Mouse (Mus musculus) neural tube, embryonic 11.5 days (tissue): ENCODE data around the gene Cdc42ep1. TPM values are rescaled to one million over a fixed set of nuclear protein-coding genes. Genes with fewer than 3 reads are reported as not detected.
A peak's percentile ranks its signal among the peaks of the same experiment; 100 is the strongest.

ENCODE experiments used
- ATAC-seq: fragments of 200-750 bp; cut with Nextera tagmentation; 2 replicates; pipeline ENCODE4 v1.8.0; 2017; ENCODE audit warnings: moderate number of reproducible peaks, mild to moderate bottlenecking, moderate TSS enrichment, moderate library complexity; ENCODE audit not compliant: insufficient read depth, low FRiP score, low TSS enrichment
- DNase-seq: peaks from one replicate; pipeline ENCODE4 v3.0.0-alpha.2; 2015; ENCODE audit warnings: low spot score
- H3K27ac ChIP-seq: fragments of 300-500 bp; sonication (generic); 2 replicates; pipeline ENCODE4 v1.5.1; 2014; ENCODE audit warnings: low read depth, mild to moderate bottlenecking, low read length
- H3K27me3 ChIP-seq: fragments of 300-500 bp; sonication (generic); 2 replicates; pipeline ENCODE4 v1.6.1; 2014; ENCODE audit warnings: mild to moderate bottlenecking, low read length, mixed read lengths; ENCODE audit not compliant: control insufficient read depth, insufficient read depth
- H3K36me3 ChIP-seq: fragments of 300-500 bp; sonication (generic); 2 replicates; pipeline ENCODE4 v1.6.1; 2014; ENCODE audit warnings: mild to moderate bottlenecking, low read length, moderate library complexity, mixed read lengths; ENCODE audit not compliant: control insufficient read depth, insufficient read depth
- H3K4me1 ChIP-seq: fragments of 300-500 bp; sonication (generic); 2 replicates; pipeline ENCODE4 v1.6.1; 2014; ENCODE audit warnings: low read length, mixed read lengths; ENCODE audit not compliant: control insufficient read depth, insufficient read depth
- H3K4me2 ChIP-seq: fragments of 300-500 bp; sonication (generic); 2 replicates; pipeline ENCODE4 v1.6.1; 2014; ENCODE audit warnings: low read depth, mild to moderate bottlenecking, moderate library complexity
- H3K4me3 ChIP-seq: fragments of 300-500 bp; sonication (generic); 2 replicates; pipeline ENCODE4 v1.5.1; 2014; ENCODE audit warnings: low read depth, low read length
- H3K9ac ChIP-seq: fragments of 300-500 bp; sonication (generic); 2 replicates; pipeline ENCODE4 v1.6.1; 2014; ENCODE audit warnings: mild to moderate bottlenecking, low read length
- H3K9me3 ChIP-seq: fragments of 300-500 bp; sonication (generic); 2 replicates; pipeline ENCODE4 v1.6.1; 2016; ENCODE audit warnings: low read length; ENCODE audit not compliant: control insufficient read depth
- WGBS: fragments of 180-500 bp; shearing (Covaris S2); extraction: QIAGEN DNeasy Blood & Tissue Kit; methylation state at CpG from one replicate; pipeline ENCODE4 v1.1.7; 2014; 5-methylcytosine and 5-hydroxymethylcytosine counted together
- polyA plus RNA-seq: library from polyadenylated mRNA; unstranded; fragments of >200 nt; fragmentation: Nextera tagmentation; extraction: Ambion mirVana; gene quantifications from 2 replicates; pipeline ENCODE4 v1.2.1, GENCODE M21; 2014

Gene Cdc42ep1
- polyA plus RNA-seq, 1 experiment from 2014 or later: 14.0 TPM

DNA sequence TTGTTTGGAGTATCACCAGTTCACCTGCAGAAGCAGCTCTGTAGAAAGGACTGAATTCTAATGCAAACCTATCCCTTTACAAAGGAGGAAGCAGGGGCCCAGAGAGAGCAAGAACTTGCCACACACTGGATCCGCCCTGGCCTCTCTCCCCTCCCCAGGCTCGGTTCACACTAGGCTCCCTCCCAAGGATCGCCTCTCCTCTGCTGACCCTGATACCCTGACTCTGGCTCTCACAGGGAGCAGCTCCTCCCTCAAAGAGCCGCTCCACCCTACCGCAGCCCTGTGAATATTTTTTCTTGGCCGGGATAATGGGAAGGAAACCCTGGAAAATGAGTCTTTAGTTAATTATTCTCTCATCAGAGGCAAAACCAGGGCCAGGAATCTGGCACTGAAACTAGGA, 38.1 kb upstream of the Cdc42ep1 start:
- WGBS: 7% methylated on average over 6 of the region's 6 CpGs
- H3K27me3 ChIP-seq: peaks cover 29% of the 10 kb centered on the region
- no peak for DNase-seq

DNA sequence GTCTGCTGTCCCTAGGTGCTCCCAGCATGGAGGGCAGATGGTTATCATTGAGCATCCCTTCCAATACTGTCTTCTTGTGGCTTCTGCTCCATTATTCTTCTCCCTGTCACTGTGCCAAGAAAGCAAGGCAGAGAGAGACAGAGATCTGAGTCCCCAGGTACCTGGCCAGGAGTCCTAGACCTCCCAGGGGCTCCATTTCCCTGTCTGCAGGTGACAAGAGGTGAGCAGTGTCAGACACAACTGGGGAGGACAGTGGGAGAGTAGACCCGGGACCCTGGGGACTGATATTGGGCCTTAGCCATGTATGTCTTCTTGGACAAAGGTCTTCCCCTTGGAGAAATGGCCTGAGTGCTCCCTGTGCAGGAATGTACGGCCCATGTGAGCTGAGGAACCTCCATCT, 37.1 kb upstream of the Cdc42ep1 start:
- no peak overlapping the region for H3K9ac ChIP-seq
- no peak overlapping the region for H3K27ac ChIP-seq
- H3K36me3 ChIP-seq: no peaks in the 10 kb centered on the region
- no peak for ATAC-seq
- no peaks in the 10 kb centered on the region for H3K9me3 ChIP-seq
- WGBS: 60% methylated on average over 2 of the region's 2 CpGs
- no peak overlapping the region for H3K4me3 ChIP-seq
- H3K4me1 ChIP-seq: peaks cover 8% of the 10 kb centered on the region; the same call in 1 of the 2 replicates
- peaks cover 29% of the 10 kb centered on the region for H3K27me3 ChIP-seq
- no peak for DNase-seq
- no peak overlapping the region for H3K4me2 ChIP-seq

More for the DNA sequence above, 38.1 kb upstream of the Cdc42ep1 start:
- H3K9ac ChIP-seq: no peak overlapping the region
- no peak overlapping the region for H3K4me3 ChIP-seq
- H3K36me3 ChIP-seq: no peaks in the 10 kb centered on the region
- H3K4me1 ChIP-seq: peaks cover 8% of the 10 kb centered on the region; the same call in 1 of the 2 replicates
- H3K9me3 ChIP-seq: no peaks in the 10 kb centered on the region
- ATAC-seq: no peak
- H3K4me2 ChIP-seq: no peak overlapping the region
- no peak overlapping the region for H3K27ac ChIP-seq

DNA sequence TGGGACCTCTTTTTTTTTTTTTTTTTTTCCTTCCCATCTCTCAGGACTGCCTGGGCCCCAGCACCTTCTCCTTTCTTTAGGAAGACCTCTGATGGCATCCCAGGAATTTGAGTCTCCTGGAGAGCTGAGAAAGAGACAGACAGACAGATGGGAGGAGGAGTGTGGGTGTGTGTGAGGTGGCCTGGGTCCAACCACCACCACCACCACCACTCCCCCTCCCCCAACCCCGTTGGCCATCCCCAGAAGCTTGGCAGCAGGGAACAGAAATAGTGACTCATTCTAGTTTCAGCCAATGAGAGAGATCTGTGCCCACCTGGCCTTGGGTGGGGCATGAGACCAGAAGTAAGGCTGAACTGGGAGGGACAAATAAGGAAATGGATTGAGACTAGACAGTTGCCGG, 35.8 kb upstream of the Cdc42ep1 start:
- WGBS: 33% methylated on average over 2 of the region's 2 CpGs
- H3K4me2 ChIP-seq: no peak overlapping the region
- H3K27me3 ChIP-seq: peaks cover 25% of the 10 kb centered on the region
- H3K9ac ChIP-seq: no peak overlapping the region
- ATAC-seq: no peak
- DNase-seq: no peak
- H3K4me3 ChIP-seq: no peak overlapping the region
- H3K4me1 ChIP-seq: peaks cover 8% of the 10 kb centered on the region; the same call in 1 of the 2 replicates
- no peaks in the 10 kb centered on the region for H3K36me3 ChIP-seq
- no peaks in the 10 kb centered on the region for H3K9me3 ChIP-seq
- H3K27ac ChIP-seq: no peak overlapping the region

DNA sequence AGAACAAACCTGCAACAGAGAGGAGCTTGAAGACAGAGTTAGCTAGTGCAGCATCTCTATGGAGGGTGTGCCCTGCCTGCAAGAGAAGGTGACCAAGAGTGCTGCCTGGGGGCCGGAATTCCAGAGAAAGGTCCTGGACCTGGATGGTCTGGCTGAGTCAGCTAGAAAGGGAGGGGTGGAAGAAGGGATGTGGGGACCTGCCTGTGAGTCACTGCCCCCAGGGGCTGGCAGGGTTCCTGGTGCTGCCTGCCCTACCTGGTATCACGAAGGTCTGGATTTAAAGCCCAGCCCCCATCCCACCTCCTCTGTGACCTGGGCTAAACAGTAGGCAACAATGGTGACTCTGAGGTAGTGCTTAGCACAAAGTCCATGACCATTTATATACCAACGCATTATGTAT, 35.3 kb upstream of the Cdc42ep1 start:
- peaks cover 8% of the 10 kb centered on the region; the same call in 1 of the 2 replicates for H3K4me1 ChIP-seq
- no peak overlapping the region for H3K9ac ChIP-seq
- H3K4me3 ChIP-seq: no peak overlapping the region
- no peaks in the 10 kb centered on the region for H3K9me3 ChIP-seq
- peaks cover 20% of the 10 kb centered on the region for H3K27me3 ChIP-seq
- WGBS: 82% methylated on average over 3 of the region's 3 CpGs
- ATAC-seq: no peak
- no peak overlapping the region for H3K4me2 ChIP-seq
- DNase-seq: no peak
- no peaks in the 10 kb centered on the region for H3K36me3 ChIP-seq
- no peak overlapping the region for H3K27ac ChIP-seq

DNA sequence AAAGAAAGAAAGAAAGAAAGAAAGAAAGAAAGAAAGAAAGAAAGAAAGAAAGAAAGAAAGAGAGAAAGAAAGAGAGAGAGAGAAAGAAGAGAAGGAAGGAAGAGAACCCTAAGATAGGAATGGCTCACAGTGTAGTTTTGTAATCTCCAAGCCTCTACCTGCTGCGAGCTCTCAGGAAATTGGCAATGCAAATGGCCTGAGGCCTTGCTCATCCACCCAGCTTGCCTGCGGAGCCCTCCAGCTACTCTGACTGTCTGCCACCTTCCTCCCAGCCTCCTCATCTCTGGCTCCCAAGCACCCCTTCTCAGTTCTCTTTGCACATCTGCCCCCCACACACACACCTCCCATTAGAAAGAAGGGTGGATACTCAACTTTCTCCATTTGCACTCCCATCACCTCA, 33.4 kb upstream of the Cdc42ep1 start:
- WGBS: 76% methylated on average over 2 of the region's 2 CpGs
- ATAC-seq: no peak
- H3K27ac ChIP-seq: no peak overlapping the region

DNA sequence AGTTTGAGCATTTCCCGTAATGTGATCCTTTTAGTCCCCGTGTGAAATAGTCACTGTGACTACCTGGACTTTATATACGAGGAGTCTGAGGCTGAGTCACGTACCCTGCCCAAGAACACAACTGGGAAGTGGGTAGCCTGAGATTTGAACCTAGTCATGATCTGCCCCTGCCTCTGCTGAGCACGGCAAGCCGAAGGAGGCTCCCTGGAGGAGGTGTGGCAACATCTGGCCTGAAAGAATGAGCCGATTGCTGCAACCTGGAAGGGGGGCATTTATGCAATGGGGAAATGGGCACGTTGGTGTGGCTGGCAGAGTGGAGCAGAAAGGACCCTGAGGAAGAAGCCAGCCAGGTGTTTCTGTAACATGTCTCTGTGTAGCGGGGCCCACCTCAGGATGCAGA, 32.7 kb upstream of the Cdc42ep1 start:
- no peak overlapping the region for H3K27ac ChIP-seq
- no peaks in the 10 kb centered on the region for H3K9me3 ChIP-seq
- H3K4me2 ChIP-seq: no peak overlapping the region
- peak; percentile 2 for DNase-seq
- ATAC-seq: no peak
- H3K27me3 ChIP-seq: no peaks in the 10 kb centered on the region
- no peaks in the 10 kb centered on the region for H3K36me3 ChIP-seq
- H3K9ac ChIP-seq: no peak overlapping the region
- H3K4me3 ChIP-seq: no peak overlapping the region
- H3K4me1 ChIP-seq: no peaks in the 10 kb centered on the region
- WGBS: 66% methylated on average over 9 of the region's 9 CpGs

More for the DNA sequence above, 33.4 kb upstream of the Cdc42ep1 start:
- no peak overlapping the region for H3K4me2 ChIP-seq
- no peak overlapping the region for H3K9ac ChIP-seq
- peaks cover 2% of the 10 kb centered on the region; the same call in 1 of the 2 replicates for H3K27me3 ChIP-seq
- no peaks in the 10 kb centered on the region for H3K36me3 ChIP-seq
- H3K4me1 ChIP-seq: no peaks in the 10 kb centered on the region
- H3K4me3 ChIP-seq: no peak overlapping the region
- H3K9me3 ChIP-seq: no peaks in the 10 kb centered on the region
- no peak for DNase-seq

DNA sequence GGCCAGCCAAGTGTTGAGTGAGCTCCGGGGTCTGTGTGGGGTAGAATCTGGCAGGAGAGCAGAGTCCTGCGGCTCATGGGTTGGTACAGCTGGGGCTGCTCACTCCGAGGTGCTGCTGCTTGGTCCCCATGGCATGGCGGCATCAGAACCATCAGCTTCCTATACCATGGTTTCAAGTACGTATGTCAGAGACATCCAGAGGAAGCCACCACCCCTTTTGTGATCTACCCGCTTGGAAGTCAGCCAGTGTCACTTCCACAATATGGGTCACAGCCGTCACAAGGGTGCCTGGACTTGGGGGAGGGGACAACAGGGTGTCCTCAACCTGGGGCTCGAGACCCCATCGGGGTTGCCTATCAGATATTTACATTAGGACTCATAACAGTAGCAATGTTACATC, 32.3 kb upstream of the Cdc42ep1 start:
- no peak for ATAC-seq
- Histone ChIP-seq H3K4me3 (no peak overlapping the region), H3K27me3 (no peaks in the 10 kb centered on the region), H3K9me3 (no peaks in the 10 kb centered on the region), H3K36me3 (no peaks in the 10 kb centered on the region), H3K4me2 (no peak overlapping the region), H3K4me1 (no peaks in the 10 kb centered on the region), H3K27ac (no peak overlapping the region), H3K9ac (no peak overlapping the region)
- 90% methylated on average over 9 of the region's 9 CpGs for WGBS
- DNase-seq: peak; percentile 5

DNA sequence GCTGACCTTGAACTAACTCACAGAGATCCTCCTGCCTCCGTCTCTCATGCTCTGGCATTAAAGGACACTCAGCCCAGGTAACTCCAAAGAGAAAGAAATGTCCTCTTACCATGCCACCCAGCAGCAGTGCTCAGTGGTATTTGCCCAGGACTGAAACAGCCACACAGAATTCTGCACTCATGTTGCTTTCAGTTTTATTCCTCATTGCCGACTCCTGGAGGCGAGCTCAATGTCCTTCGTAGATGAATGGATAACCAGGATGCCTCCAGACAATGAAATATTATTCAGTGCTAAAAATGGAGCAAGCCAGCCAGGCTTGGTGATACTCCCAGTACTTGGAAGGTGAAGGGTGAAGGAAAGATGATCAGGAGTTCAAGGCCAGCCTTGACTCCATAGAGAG, 28.8 kb upstream of the Cdc42ep1 start:
- H3K9ac ChIP-seq: no peak overlapping the region
- ATAC-seq: no peak
- H3K9me3 ChIP-seq: no peaks in the 10 kb centered on the region
- H3K36me3 ChIP-seq: no peaks in the 10 kb centered on the region
- H3K27me3 ChIP-seq: no peaks in the 10 kb centered on the region
- no peak overlapping the region for H3K27ac ChIP-seq
- 86% methylated on average over 4 of the region's 4 CpGs for WGBS
- DNase-seq: no peak
- no peak overlapping the region for H3K4me2 ChIP-seq
- H3K4me1 ChIP-seq: no peaks in the 10 kb centered on the region
- H3K4me3 ChIP-seq: no peak overlapping the region

DNA sequence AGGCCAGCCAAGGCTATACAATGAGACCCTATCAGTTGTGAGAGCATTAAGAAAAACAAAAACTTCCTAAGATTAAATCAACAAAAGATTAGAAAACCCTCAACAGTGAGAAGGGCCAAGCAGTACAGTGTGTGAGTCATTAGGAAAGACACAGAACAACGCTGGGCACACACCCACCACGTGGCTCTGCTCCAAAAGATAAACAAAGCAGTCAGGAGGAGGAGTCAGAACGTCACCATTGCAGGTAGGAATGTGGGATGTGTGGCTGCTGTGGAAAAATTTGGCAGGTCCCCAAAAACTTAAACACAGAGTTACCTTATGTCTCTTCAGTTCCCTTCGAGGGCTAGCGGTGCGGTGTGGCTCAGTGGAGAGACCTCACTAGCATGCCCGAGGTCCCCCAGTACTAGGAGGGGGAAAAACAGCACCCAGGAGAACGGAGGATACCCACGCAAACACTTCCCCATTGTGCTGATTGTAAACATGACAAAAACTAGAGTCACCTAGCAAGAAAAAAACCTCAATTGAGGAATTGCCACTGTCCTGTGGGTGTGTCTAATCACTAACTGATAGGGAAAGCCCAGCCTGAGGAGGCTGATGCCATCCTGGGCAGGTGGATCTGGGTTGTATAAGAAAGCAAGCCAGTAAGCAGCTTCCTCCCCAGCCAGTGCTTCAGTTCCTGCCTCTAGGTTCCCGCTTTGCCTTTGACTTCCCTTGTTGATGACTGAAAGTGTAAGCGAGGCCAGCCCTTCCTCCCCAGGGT, 26.9 kb upstream of the Cdc42ep1 start:
- Histone ChIP-seq H3K36me3 (no peaks in the 10 kb centered on the region), H3K9me3 (no peaks in the 10 kb centered on the region), H3K4me3 (no peak overlapping the region), H3K27ac (no peak overlapping the region), H3K4me1 (no peaks in the 10 kb centered on the region), H3K27me3 (no peaks in the 10 kb centered on the region), H3K4me2 (no peak overlapping the region), H3K9ac (no peak overlapping the region)
- whole genome bisulfite sequencing: 56% methylated on average over 11 of the region's 11 CpGs
- DNase-seq: no peak
- ATAC-seq: no peak
